Mouse (Mus musculus) heart, postnatal 0 days (tissue): ENCODE measurements at regions not wholly inside any gene's neighbourhood (a gene's known extent, or its start where the extent isn't known, plus 50 kb on each side); places are given as distances from the start of the nearest gene placed in this dataset.

Experiments used
- ATAC-seq: fragments of 200-750 bp; cut with Nextera tagmentation; 2 replicates; pipeline ENCODE4 v1.8.0; 2017; ENCODE audit warnings: low read depth, moderate number of reproducible peaks, moderate library complexity; ENCODE audit not compliant: insufficient read depth
- DNase-seq: peaks from one replicate; pipeline ENCODE4 v3.0.0-alpha.2; 2016; ENCODE audit warnings: low spot score
- H3K27ac ChIP-seq: fragments of 300-500 bp; sonication (generic); 2 replicates; pipeline ENCODE4 v1.5.1; 2014; ENCODE audit warnings: low read depth, mild to moderate bottlenecking
- H3K27me3 ChIP-seq: fragments of 300-500 bp; sonication (generic); 2 replicates; pipeline ENCODE4 v1.6.1; 2014; ENCODE audit warnings: low read length, mixed read lengths; ENCODE audit not compliant: control insufficient read depth, insufficient read depth
- H3K36me3 ChIP-seq: fragments of 300-500 bp; sonication (generic); replicated peaks from 2 replicates; pipeline ENCODE4 v1.6.1; 2014; ENCODE audit warnings: low read length, mixed read lengths; ENCODE audit not compliant: control insufficient read depth, insufficient read depth
- H3K4me1 ChIP-seq: fragments of 300-500 bp; sonication (generic); 2 replicates; pipeline ENCODE4 v1.6.1; 2014; ENCODE audit warnings: antibody characterized with exemption; ENCODE audit not compliant: control insufficient read depth, insufficient read depth
- H3K4me2 ChIP-seq: fragments of 300-500 bp; sonication (generic); 2 replicates; pipeline ENCODE4 v1.6.1; 2014; ENCODE audit warnings: low read depth, mild to moderate bottlenecking, low read length, moderate library complexity
- H3K4me3 ChIP-seq: fragments of 300-500 bp; sonication (generic); 2 replicates; pipeline ENCODE4 v1.5.1; 2014; ENCODE audit warnings: low read depth, low read length
- H3K9ac ChIP-seq: fragments of 300-500 bp; sonication (generic); replicated peaks from 2 replicates; pipeline ENCODE4 v1.6.1; 2014; ENCODE audit warnings: low read depth, low read length, mixed read lengths
- H3K9me3 ChIP-seq: fragments of 300-500 bp; sonication (generic); replicated peaks from 2 replicates; pipeline ENCODE4 v1.6.1; 2016; ENCODE audit warnings: low read length; ENCODE audit not compliant: control insufficient read depth
- CTCF ChIP-seq: IDR thresholded peaks from 2 replicates; pipeline ENCODE4 v1.5.1; 2016; ENCODE audit warnings: antibody characterized with exemption, control low read depth, low read depth
- EP300 ChIP-seq: IDR thresholded peaks from 2 replicates; pipeline ENCODE4 v1.6.1; 2016; ENCODE audit warnings: antibody characterized with exemption, low read depth
- WGBS: fragments of 180-500 bp; shearing (Covaris S2); extraction: QIAGEN DNeasy Blood & Tissue Kit; methylation state at CpG from one replicate; pipeline ENCODE4 v1.1.7; 2014; 5-methylcytosine and 5-hydroxymethylcytosine counted together

DNA sequence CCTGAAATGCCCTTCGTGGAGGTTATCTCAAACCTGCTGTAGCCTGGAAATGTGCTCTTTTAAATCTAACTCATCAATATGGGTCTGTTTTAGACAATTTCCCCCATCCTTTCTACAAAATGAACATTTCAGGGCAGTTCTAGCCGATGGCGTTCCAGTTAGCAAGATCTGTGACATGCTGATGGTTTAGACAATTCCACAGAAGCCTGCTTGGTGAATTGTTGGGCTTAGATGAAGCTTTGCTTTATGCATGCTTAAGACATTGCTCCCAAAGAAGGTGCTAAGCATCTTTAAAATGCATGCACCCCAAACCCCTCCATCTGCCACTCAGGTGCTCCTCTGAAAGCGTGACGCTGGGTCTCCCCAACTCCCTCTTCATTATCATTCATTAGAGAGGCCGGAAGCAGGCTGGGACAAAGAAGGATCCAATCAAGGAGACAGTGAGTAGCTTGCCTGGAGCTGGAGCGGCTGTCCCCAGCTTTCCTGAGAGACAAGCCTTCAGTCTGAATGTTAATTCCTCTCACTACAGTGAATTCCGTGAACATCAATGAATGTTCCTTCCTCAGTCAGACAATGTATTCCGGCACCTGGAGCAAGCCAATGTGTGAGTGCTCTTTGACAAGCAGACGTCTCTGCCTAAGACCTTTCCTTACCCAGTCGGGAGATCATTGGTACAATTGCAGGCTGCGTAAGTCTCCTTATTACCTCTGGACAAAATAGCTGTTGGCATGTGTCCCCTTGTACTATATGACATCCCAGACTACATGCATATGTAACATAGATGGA is 127.0 kb upstream of the Sgk1 start:
- Histone ChIP-seq H3K27ac (no peak overlapping the region), H3K4me1 (no peaks in the 10 kb centered on the region), H3K4me3 (no peak overlapping the region), H3K27me3 (no peaks in the 10 kb centered on the region), H3K4me2 (no peak overlapping the region), H3K9ac (no peak overlapping the region), H3K9me3 (no peaks in the 10 kb centered on the region), H3K36me3 (no peaks in the 10 kb centered on the region)
- 69% methylated on average over 12 of the region's 12 CpGs for WGBS
- DNase-seq (no peak), ATAC-seq (no peak)
- TF ChIP-seq CTCF (no peak), EP300 (no peak)

- Histone ChIP-seq H3K4me2 (no peak overlapping the region), H3K4me3 (no peak overlapping the region), H3K4me1 (no peaks in the 10 kb centered on the region), H3K36me3 (no peaks in the 10 kb centered on the region), H3K9ac (no peak overlapping the region), H3K27me3 (no peaks in the 10 kb centered on the region), H3K27ac (no peak overlapping the region), H3K9me3 (no peaks in the 10 kb centered on the region)
- TF ChIP-seq CTCF (no peak), EP300 (no peak)
- no peak for DNase-seq
- WGBS: 91% methylated on average over 4 of the region's 4 CpGs
- no peak for ATAC-seq
Observed at GRCm38 (mm10) chr10:21755717-21756116, 126.3 kb upstream of the Sgk1 start.

GRCm38 (mm10) chr10:21756811-21757210 is 125.2 kb upstream of the Sgk1 start:
- no peak for DNase-seq
- Histone ChIP-seq H3K36me3 (no peaks in the 10 kb centered on the region), H3K4me1 (no peaks in the 10 kb centered on the region), H3K27ac (no peak overlapping the region), H3K9me3 (no peaks in the 10 kb centered on the region), H3K27me3 (no peaks in the 10 kb centered on the region), H3K4me2 (no peak overlapping the region), H3K4me3 (no peak overlapping the region), H3K9ac (no peak overlapping the region)
- 89% methylated on average over 7 of the region's 7 CpGs for WGBS
- ATAC-seq: no peak
- TF ChIP-seq EP300 (no peak), CTCF (no peak)

- 72% methylated on average over 6 of the region's 6 CpGs for WGBS
Observed at GRCm38 (mm10) chr10:21758122-21758521, 123.9 kb upstream of the Sgk1 start.

GRCm38 (mm10) chr10:21762516-21762915 is 119.5 kb upstream of the Sgk1 start:
- no peaks in the 10 kb centered on the region for H3K36me3 ChIP-seq
- no peaks in the 10 kb centered on the region for H3K27me3 ChIP-seq
- H3K9me3 ChIP-seq: no peaks in the 10 kb centered on the region
- DNase-seq (no peak), ATAC-seq (no peak)
- no peaks in the 10 kb centered on the region for H3K4me1 ChIP-seq
- no peak overlapping the region for H3K4me2 ChIP-seq
- H3K4me3 ChIP-seq: no peak overlapping the region
- H3K27ac ChIP-seq: no peak overlapping the region
- no peak for TF ChIP-seq EP300
- WGBS: 73% methylated on average over 5 of the region's 5 CpGs
- H3K9ac ChIP-seq: no peak overlapping the region

More at GRCm38 (mm10) chr10:21758122-21758521, 123.9 kb upstream of the Sgk1 start:
- Histone ChIP-seq H3K36me3 (no peaks in the 10 kb centered on the region), H3K27ac (no peak overlapping the region), H3K4me1 (no peaks in the 10 kb centered on the region), H3K27me3 (no peaks in the 10 kb centered on the region), H3K4me3 (no peak overlapping the region), H3K9ac (no peak overlapping the region), H3K9me3 (no peaks in the 10 kb centered on the region), H3K4me2 (no peak overlapping the region)
- DNase-seq (no peak), ATAC-seq (no peak)
- TF ChIP-seq EP300 (no peak), CTCF (no peak)
